Mouse (Mus musculus) activated CD4-positive, CD25-positive, alpha-beta regulatory T cell, adult 4 months (primary cell): ENCODE measurements around the gene Itgal. TPM values are rescaled to one million over a fixed set of nuclear protein-coding genes. Genes with fewer than 3 reads are reported as not detected.

Experiments
- polyA plus RNA-seq, 2 experiments: library from polyadenylated mRNA; unstranded; fragments of 100-300 nt; shearing (Covaris generic); gene quantifications; one replicate each; pipeline ENCODE4 v1.2.1; 2017

The Itgal gene
- polyA plus RNA-seq, 2 experiments from 2014 or later: 149 to 232 TPM

Other genes starting within 250 kb of the Itgal start
- not detected for gene Zg16, start 208.9 kb upstream of the Itgal start, polyA plus RNA-seq
- gene AI467606, start 204.9 kb upstream of the Itgal start, polyA plus RNA-seq: 100 to 1,000 TPM; 258 to 336 TPM
- gene Qprt, start 174.0 kb upstream of the Itgal start, polyA plus RNA-seq: 10 to 100 TPM in 1 of 2 experiments, 1 to 10 TPM in 1; 9.2 to 11.7 TPM
- 100 to 1,000 TPM; 157 to 159 TPM for gene Spn, start 158.4 kb upstream of the Itgal start, polyA plus RNA-seq
- 10 to 100 TPM; 38.9 to 50.5 TPM for gene Cd2bp2, start 100.2 kb upstream of the Itgal start, polyA plus RNA-seq
- gene Tbc1d10b, start 87.8 kb upstream of the Itgal start, polyA plus RNA-seq: 10 to 100 TPM; 13.6 to 18.9 TPM
- 10 to 100 TPM; 26.7 to 30.7 TPM for gene Mylpf, start 87.4 kb upstream of the Itgal start, polyA plus RNA-seq
- 1 to 10 TPM; 4.1 to 8.0 TPM for gene Zfp553, start 63.2 kb upstream of the Itgal start, polyA plus RNA-seq
- gene Sept1, start 63.1 kb upstream of the Itgal start, polyA plus RNA-seq: 100 to 1,000 TPM; 811 to 836 TPM
- 1 to 10 TPM in 1 of 2 experiments, under 1 TPM in 1; 0.29 to 1.1 TPM for gene Zfp771, start 52.0 kb upstream of the Itgal start, polyA plus RNA-seq
- gene Dctpp1, start 35.6 kb upstream of the Itgal start, polyA plus RNA-seq: 10 to 100 TPM; 48.1 to 69.5 TPM
- gene Sephs2, start 22.2 kb upstream of the Itgal start, polyA plus RNA-seq: 10 to 100 TPM; 29.9 to 31.3 TPM
- gene Zfp768, start 49.3 kb downstream of the Itgal start, polyA plus RNA-seq: under 1 TPM in 1 of 2 experiments, not detected in 1; 0.19 TPM
- gene Zfp747, start 79.8 kb downstream of the Itgal start, polyA plus RNA-seq: 10 to 100 TPM in 1 of 2 experiments, 1 to 10 TPM in 1; 9.9 to 11.2 TPM
- gene 9130019O22Rik, start 90.9 kb downstream of the Itgal start, polyA plus RNA-seq: 1 to 10 TPM; 7.4 to 8.9 TPM
- gene E430018J23Rik, start 97.4 kb downstream of the Itgal start, polyA plus RNA-seq: 1 to 10 TPM; 4.0 to 6.1 TPM
- gene Zfp764, start 110.6 kb downstream of the Itgal start, polyA plus RNA-seq: 1 to 10 TPM; 5.7 to 8.3 TPM
- gene Zfp688, start 125.8 kb downstream of the Itgal start, polyA plus RNA-seq: 10 to 100 TPM; 22.5 to 25.5 TPM
- 1 to 10 TPM; 3.3 to 5.4 TPM for gene Zfp689, start 152.9 kb downstream of the Itgal start, polyA plus RNA-seq
- gene Prr14, start 163.4 kb downstream of the Itgal start, polyA plus RNA-seq: 100 to 1,000 TPM; 137 to 165 TPM
- gene Fbrs, start 182.9 kb downstream of the Itgal start, polyA plus RNA-seq: 10 to 100 TPM; 17.9 to 25.0 TPM
- gene Srcap, start 215.7 kb downstream of the Itgal start, polyA plus RNA-seq: 10 to 100 TPM in 1 of 2 experiments, 1 to 10 TPM in 1; 8.1 to 10.9 TPM
- gene Gm42715, start 223.3 kb downstream of the Itgal start, polyA plus RNA-seq: 10 to 100 TPM; 19.2 to 20.0 TPM